Mouse (Mus musculus) neutrophil, adult 83 days (primary cell): Measurements from ENCODE around the gene Kcna6. TPM values are rescaled to one million over a fixed set of nuclear protein-coding genes. Genes with fewer than 3 reads are reported as not detected.

ENCODE experiments used
- total RNA-seq, 2 experiments: library from RNA; stranded (reverse); gene quantifications; one replicate each; pipeline ENCODE4 v1.2.4; 2023

Gene Kcna6
- not detected for total RNA-seq

DNA sequence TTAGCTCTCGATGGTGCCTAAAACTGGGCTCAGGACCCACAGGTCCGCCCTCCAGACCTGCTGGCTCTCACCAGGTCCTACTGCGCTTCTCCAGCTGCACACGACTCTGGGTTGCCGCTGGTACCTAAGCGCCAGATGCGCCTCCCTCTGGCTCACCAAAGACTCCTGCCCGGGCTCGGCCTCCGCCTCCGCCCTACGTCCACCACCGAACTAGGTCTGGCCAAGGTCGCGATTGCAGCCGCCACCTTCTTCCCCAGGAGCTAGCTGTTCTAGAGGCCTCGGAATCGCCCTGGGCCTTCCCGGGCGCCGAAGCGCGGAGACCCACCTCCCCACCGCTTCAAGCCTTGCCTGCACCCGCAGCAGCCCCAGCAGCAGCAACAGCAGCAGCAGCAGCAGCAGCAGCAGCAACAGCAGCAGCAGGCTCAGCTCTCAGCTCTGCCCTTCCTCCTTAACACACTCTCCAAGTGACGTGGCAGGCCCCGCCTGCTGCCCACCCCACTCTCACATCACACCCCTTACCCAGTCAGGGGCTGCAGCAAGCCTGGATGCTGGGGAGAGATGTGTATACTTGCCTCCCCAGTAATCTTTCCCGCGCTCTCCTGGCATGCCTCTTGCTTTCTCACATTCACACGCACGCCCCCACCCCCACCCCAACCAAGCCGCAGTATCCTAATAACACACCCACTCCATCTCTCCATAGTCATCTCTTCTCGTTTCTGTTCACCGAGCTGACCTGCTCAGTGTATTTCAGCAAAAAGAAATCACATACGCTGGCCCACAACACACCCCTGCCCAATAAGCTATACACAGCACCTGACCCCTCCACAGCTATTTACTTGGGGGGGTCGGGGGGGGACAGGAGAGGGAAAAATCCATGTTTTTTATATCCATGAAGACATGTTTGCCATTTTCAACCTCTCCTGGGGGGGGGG, at the start of gene Kcna6:
Gene Kcna6, minus strand, starts transcription at position 464 of the 932 bp plus-strand sequence.

Other genes with a start within 250 kb of the Kcna6 start
- not detected for gene Kcna5, start 205.3 kb downstream of the Kcna6 start, total RNA-seq
- not detected for gene Kcna1, start 94.3 kb downstream of the Kcna6 start, total RNA-seq
- 10 to 100 TPM; 39.7 to 46.3 TPM for gene Ndufa9, start 108.5 kb upstream of the Kcna6 start, total RNA-seq
- gene Akap3, start 112.4 kb upstream of the Kcna6 start, total RNA-seq = not detected
- not detected for gene Dyrk4, start 181.2 kb upstream of the Kcna6 start, total RNA-seq
- gene Rad51ap1, start 198.9 kb upstream of the Kcna6 start, total RNA-seq = 10 to 100 TPM; 19.9 to 31.7 TPM
- 10 to 100 TPM; 23.4 to 23.6 TPM for gene D6Wsu163e, start 199.3 kb upstream of the Kcna6 start, total RNA-seq